Mouse (Mus musculus): ENCODE results near the gene Tbr1. TPM values are rescaled to one million over a fixed set of nuclear protein-coding genes. Genes with fewer than 3 reads are reported as not detected.

Tbr1 gene
- polyA plus RNA-seq, 1 experiment from 2014 or later = not detected

- peaks cover 26% of the 10 kb centered on the region for H3K27me3 ChIP-seq (replicated peaks; ENCODE audit: control insufficient read depth, insufficient read depth, low read length)
- no peaks in the 10 kb centered on the region for H3K9me3 ChIP-seq (ENCODE audit: control insufficient read depth, low read length)
- 75% methylated on average over 1 of the region's 1 CpGs for WGBS
- H3K36me3 ChIP-seq (ENCODE audit: control insufficient read depth, insufficient read depth, low read length) = no peaks in the 10 kb centered on the region
- no peak overlapping the region for H3K9ac ChIP-seq (ENCODE audit: low read depth, low read length)
- H3K4me3 ChIP-seq (ENCODE audit: low read length) = no peak overlapping the region
- no peak overlapping the region for H3K4me2 ChIP-seq (ENCODE audit: low read depth, low read length)
- peaks cover 9% of the 10 kb centered on the region for H3K4me1 ChIP-seq (ENCODE audit: control insufficient read depth, insufficient read depth, low read length)
- H3K27ac ChIP-seq (ENCODE audit: low read length) = no peak overlapping the region
- ATAC-seq = no peak
These were observed 15.5 kb downstream of the Tbr1 start for GRCm38 (mm10) chr2:61818197-61818596.

- Histone ChIP-seq H3K27me3 (replicated peaks; ENCODE audit: control insufficient read depth, insufficient read depth, low read length) (peaks cover 15% of the 10 kb centered on the region), H3K4me2 (ENCODE audit: low read depth, low read length) (no peak overlapping the region), H3K9me3 (ENCODE audit: control insufficient read depth, low read length) (no peaks in the 10 kb centered on the region), H3K36me3 (ENCODE audit: control insufficient read depth, insufficient read depth, low read length) (no peaks in the 10 kb centered on the region), H3K27ac (ENCODE audit: low read length) (no peak overlapping the region), H3K4me1 (ENCODE audit: control insufficient read depth, insufficient read depth, low read length) (peaks cover 8% of the 10 kb centered on the region), H3K4me3 (ENCODE audit: low read length) (no peak overlapping the region), H3K9ac (ENCODE audit: low read depth, low read length) (no peak overlapping the region)
- ATAC-seq = no peak
- 74% methylated on average over 4 of the region's 4 CpGs for WGBS
These were observed 17.5 kb downstream of the Tbr1 start for GRCm38 (mm10) chr2:61820203-61820602.

- Histone ChIP-seq H3K27ac (ENCODE audit: low read length) (no peak overlapping the region), H3K9me3 (ENCODE audit: control insufficient read depth, low read length) (no peaks in the 10 kb centered on the region), H3K4me2 (ENCODE audit: low read depth, low read length) (no peak overlapping the region), H3K4me3 (ENCODE audit: low read length) (no peak overlapping the region), H3K9ac (ENCODE audit: low read depth, low read length) (no peak overlapping the region), H3K36me3 (ENCODE audit: control insufficient read depth, insufficient read depth, low read length) (no peaks in the 10 kb centered on the region), H3K4me1 (ENCODE audit: control insufficient read depth, insufficient read depth, low read length) (no peaks in the 10 kb centered on the region), H3K27me3 (replicated peaks; ENCODE audit: control insufficient read depth, insufficient read depth, low read length) (no peaks in the 10 kb centered on the region)
- WGBS = 84% methylated on average over 1 of the region's 1 CpGs
- no peak for ATAC-seq
These were observed 20.9 kb downstream of the Tbr1 start for GRCm38 (mm10) chr2:61823426-61824140.

- Histone ChIP-seq H3K4me3 (ENCODE audit: low read length) (no peak overlapping the region), H3K4me2 (ENCODE audit: low read depth, low read length) (no peak overlapping the region), H3K4me1 (ENCODE audit: control insufficient read depth, insufficient read depth, low read length) (no peaks in the 10 kb centered on the region), H3K9ac (ENCODE audit: low read depth, low read length) (no peak overlapping the region), H3K27ac (ENCODE audit: low read length) (no peak overlapping the region), H3K9me3 (ENCODE audit: control insufficient read depth, low read length) (no peaks in the 10 kb centered on the region), H3K27me3 (replicated peaks; ENCODE audit: control insufficient read depth, insufficient read depth, low read length) (no peaks in the 10 kb centered on the region), H3K36me3 (ENCODE audit: control insufficient read depth, insufficient read depth, low read length) (no peaks in the 10 kb centered on the region)
- ATAC-seq = no peak
- WGBS = 90% methylated on average over 2 of the region's 2 CpGs
These were observed 34.6 kb downstream of the Tbr1 start for GRCm38 (mm10) chr2:61837243-61837806.

Small RNA genes within 50 kb of the gene (microRNA-seq; reads per million reads assigned to microRNA genes)
- gene Gm22403 = not detected

Other genes with a start within 250 kb of the Tbr1 start
- 23.9 and 24.5 TPM in 2 replicates for gene Tank, start 224.3 kb upstream of the Tbr1 start, polyA plus RNA-seq (2015; fragmentation: Nextera tagmentation; extraction: Ambion mirVana)
- gene Psmd14, start 91.2 kb upstream of the Tbr1 start, polyA plus RNA-seq (2015; fragmentation: Nextera tagmentation; extraction: Ambion mirVana) = 156 and 171 TPM in 2 replicates
- 0.65 and 0.94 TPM in 2 replicates for gene Slc4a10, start 243.5 kb downstream of the Tbr1 start, polyA plus RNA-seq (2015; fragmentation: Nextera tagmentation; extraction: Ambion mirVana)

Measured in intestine, embryonic 16.5 days (tissue).